Mouse (Mus musculus): ENCODE data around the gene Raph1. TPM values are rescaled to one million over a fixed set of nuclear protein-coding genes. Genes with fewer than 3 reads are reported as not detected.
"Not testable (repeated sequence)": the region's sequence is repeated elsewhere in the genome, so short reads cannot be mapped to it uniquely, and the experiment has no call there.

Raph1 gene
- polyA plus RNA-seq, 1 experiment, result 43.5 TPM

DNA sequence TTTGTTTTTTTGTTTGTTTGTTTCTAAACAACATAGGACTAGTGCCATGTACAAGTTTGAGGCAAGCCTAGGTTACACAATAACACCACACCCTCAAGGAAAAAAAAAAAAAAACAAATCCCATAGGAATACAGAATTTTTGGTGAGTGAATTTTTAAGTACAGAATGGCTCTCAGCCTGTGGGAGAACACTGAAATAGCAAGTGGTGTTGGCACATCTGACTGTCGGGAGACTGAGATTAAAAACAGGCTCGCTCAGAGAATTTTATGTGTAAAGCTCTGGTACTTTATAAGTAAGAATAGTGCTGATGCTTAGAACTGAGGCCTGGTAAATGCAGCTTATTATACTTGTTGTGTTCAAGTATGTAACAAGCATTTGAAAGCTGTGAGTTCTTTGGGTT is 97.4 kb downstream of the Raph1 start:
- no peak overlapping the region for H3K27ac ChIP-seq (ENCODE audit: insufficient read depth, low read length)
- no peaks in the 10 kb centered on the region for H3K4me1 ChIP-seq (ENCODE audit: control insufficient read depth, insufficient read depth, low read length)
- no peak for TF ChIP-seq CTCF (IDR thresholded peaks at IDR 0.05; ENCODE audit: borderline replicate concordance, insufficient read depth, low read length)
- no peak for TF ChIP-seq POLR2A (IDR thresholded peaks at IDR 0.05; ENCODE audit: low read depth, low read length)
- H3K4me3 ChIP-seq (ENCODE audit: insufficient read depth, low read length), result no peak overlapping the region

DNA sequence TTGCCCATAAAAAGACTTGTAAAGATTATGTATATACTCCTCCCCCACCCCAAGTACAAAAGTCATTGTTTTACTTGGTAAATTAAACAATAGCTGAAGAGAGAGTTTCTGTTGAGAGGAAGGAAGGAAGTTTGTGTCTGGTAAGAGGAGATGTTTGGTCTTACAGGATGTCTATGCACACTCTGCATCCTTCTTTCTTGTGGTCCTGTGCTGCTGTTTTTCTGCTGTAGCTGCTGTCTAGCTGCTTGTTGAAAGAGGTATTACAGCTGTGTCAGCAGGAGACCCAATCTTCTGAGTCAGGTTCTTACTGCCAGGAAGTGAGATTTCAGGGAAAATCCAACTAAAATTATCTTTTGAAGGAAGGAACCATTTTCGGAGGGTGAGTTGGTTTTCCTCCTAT is 106.3 kb downstream of the Raph1 start:
- H3K27ac ChIP-seq (ENCODE audit: insufficient read depth, low read length), result no peak overlapping the region
- H3K4me1 ChIP-seq (ENCODE audit: control insufficient read depth, insufficient read depth, low read length), result no peaks in the 10 kb centered on the region
- TF ChIP-seq POLR2A (IDR thresholded peaks at IDR 0.05; ENCODE audit: low read depth, low read length) (no peak), CTCF (IDR thresholded peaks at IDR 0.05; ENCODE audit: borderline replicate concordance, insufficient read depth, low read length) (no peak)
- H3K4me3 ChIP-seq (ENCODE audit: insufficient read depth, low read length), result no peak overlapping the region

DNA sequence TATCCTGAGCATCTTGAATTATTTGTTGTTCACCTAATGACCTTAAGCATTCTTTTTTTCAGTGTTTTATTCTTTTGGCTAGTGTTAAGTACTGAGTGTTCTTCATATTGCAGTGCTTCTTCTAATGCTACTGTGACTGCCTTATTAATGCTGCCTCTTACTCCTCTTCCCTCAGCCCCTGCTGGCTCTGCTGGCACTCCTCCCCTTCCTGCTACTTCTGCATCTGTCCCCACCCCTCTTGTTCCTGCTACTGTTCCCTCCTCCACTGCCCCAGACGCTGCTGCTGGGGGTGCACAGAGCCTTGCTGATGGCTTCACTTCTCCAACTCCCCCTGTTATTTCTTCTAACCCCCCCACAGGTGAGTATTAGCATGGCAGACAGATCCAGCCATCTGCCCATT is 117.0 kb downstream of the Raph1 start:
- Histone ChIP-seq H3K27ac (ENCODE audit: insufficient read depth, low read length) (no peak overlapping the region), H3K4me1 (ENCODE audit: control insufficient read depth, insufficient read depth, low read length) (no peaks in the 10 kb centered on the region), H3K4me3 (ENCODE audit: insufficient read depth, low read length) (no peak overlapping the region)
- TF ChIP-seq POLR2A (IDR thresholded peaks at IDR 0.05; ENCODE audit: low read depth, low read length) (no peak), CTCF (IDR thresholded peaks at IDR 0.05; ENCODE audit: borderline replicate concordance, insufficient read depth, low read length) (no peak)

GRCm38 (mm10) chr1:60447067-60447466 is 119.8 kb downstream of the Raph1 start:
- H3K4me3 ChIP-seq (ENCODE audit: insufficient read depth, low read length), result no peak overlapping the region
- no peak overlapping the region for H3K27ac ChIP-seq (ENCODE audit: insufficient read depth, low read length)
- H3K4me1 ChIP-seq (ENCODE audit: control insufficient read depth, insufficient read depth, low read length), result no peaks in the 10 kb centered on the region
- TF ChIP-seq POLR2A (IDR thresholded peaks at IDR 0.05; ENCODE audit: low read depth, low read length) (no peak), CTCF (IDR thresholded peaks at IDR 0.05; ENCODE audit: borderline replicate concordance, insufficient read depth, low read length) (no peak)

- not testable (repeated sequence) for H3K4me1 ChIP-seq (ENCODE audit: control insufficient read depth, insufficient read depth, low read length); H3K27ac ChIP-seq (ENCODE audit: insufficient read depth, low read length); H3K4me3 ChIP-seq (ENCODE audit: insufficient read depth, low read length)
Measured at GRCm38 (mm10) chr1:60441438-60441837, 125.5 kb downstream of the Raph1 start.

- Histone ChIP-seq H3K4me1 (ENCODE audit: control insufficient read depth, insufficient read depth, low read length) (peaks cover 2% of the 10 kb centered on the region; the same call in 1 of the 2 replicates), H3K27ac (ENCODE audit: insufficient read depth, low read length) (no peak overlapping the region)
- no peak for TF ChIP-seq CTCF (IDR thresholded peaks at IDR 0.05; ENCODE audit: borderline replicate concordance, insufficient read depth, low read length)
Measured at GRCm38 (mm10) chr1:60432497-60432896, 134.4 kb downstream of the Raph1 start.

More at GRCm38 (mm10) chr1:60432497-60432896, 134.4 kb downstream of the Raph1 start:
- no peak overlapping the region for H3K4me3 ChIP-seq (ENCODE audit: insufficient read depth, low read length)

Other genes with a start within 250 kb of the Raph1 start
- gene Cyp20a1, start 223.8 kb downstream of the Raph1 start, polyA plus RNA-seq (2011; ENCODE audit: insufficient read length, low read depth, missing spikeins), result 62.9 and 72.8 TPM in 2 replicates
- gene Abi2, start 157.5 kb downstream of the Raph1 start, polyA plus RNA-seq (2011; ENCODE audit: insufficient read length, low read depth, missing spikeins), result 23.7 and 29.7 TPM in 2 replicates
- gene Cd28, start 149.7 kb upstream of the Raph1 start, polyA plus RNA-seq (2011; ENCODE audit: insufficient read length, low read depth, missing spikeins), result not detected in 2 replicates